Mouse (Mus musculus): Measurements from ENCODE around the gene Rpp30.

DNA sequence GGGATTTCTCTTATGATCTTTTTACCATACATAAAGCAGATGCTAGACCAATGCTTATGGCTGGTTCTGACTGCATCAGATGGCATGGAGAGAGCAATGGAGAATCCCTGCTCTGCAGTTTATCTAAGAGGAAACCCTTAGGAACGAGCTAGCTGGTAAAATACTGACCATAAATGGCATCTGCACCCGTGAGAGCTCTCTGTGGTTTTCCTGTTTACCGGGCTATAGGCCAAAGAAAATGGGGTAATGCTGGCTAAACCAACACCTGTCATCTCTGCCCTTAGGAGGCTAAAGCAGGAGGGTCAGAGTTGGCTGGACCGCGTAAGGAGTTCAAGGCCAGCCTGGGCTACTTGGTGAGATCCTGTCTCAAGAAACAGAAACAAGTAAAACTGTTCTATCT lies 20.4 kb downstream of the Rpp30 start:
- TF ChIP-seq POLR2A (IDR thresholded peaks at IDR 0.05; ENCODE audit: borderline replicate concordance, low read depth, low read length) = no peak
- TF ChIP-seq CTCF (IDR thresholded peaks at IDR 0.05; ENCODE audit: low read depth, low read length) = no peak

Measured in bone marrow macrophage, adult 2 months (primary cell).